ENCODE assay signal across 8 mouse cellular contexts in the genomic region with DNA sequence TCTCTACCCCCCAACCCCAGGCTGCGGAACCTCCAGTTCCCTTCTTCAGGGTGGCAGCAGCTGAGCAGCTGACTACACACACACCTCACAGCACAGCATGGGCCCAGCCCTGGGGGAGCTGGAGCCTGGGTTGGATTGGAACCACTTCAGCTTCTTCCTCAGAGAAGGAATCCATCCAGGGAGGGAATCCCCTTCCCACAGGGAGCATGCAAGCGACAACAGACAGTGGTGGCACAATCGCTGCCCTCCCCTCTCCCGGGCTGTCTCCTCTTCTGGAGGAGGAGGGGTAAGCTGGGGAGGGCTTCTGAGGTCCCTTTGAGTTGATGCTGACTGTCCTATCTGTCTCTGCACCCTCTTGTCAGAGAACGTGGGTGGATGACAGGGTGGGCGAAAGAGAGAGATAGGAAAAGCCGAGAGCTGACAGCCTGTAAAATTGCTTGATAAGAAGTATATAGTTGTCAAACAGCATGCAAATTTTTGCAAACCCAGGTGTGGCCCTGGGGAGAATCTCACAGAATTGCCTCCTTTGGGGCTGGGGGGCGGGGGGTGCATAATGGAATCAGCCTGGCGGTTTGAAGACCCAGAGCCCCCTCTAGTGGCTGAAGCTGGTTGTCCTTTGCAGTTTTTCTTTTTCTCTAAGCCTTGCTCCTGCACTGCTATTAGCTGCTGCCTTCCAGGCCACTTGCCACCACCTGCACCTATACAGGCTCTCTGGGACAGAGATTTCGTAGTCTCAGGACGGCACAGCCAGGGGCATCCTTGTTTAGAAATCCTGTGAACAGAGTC. TPM values are rescaled to one million over a fixed set of nuclear protein-coding genes. Genes with fewer than 3 reads are reported as not detected.
DNase-seq lines count a peak whose midpoint lies in the region; ATAC-seq and TF ChIP-seq lines count a peak whose summit lies in the region.

No protein-coding gene starts in this region.

- no peak for ATAC-seq in embryonic facial prominence, embryonic 14.5 days (ENCODE audit: low read depth)
- no peak for ATAC-seq in hindbrain, embryonic 11.5 days (ENCODE audit: low FRiP score)

- H3K9me3 ChIP-seq in embryonic facial prominence, embryonic 14.5 days (ENCODE audit: control insufficient read depth, low read length): no peaks in the 10 kb centered on the region
- H3K9me3 ChIP-seq in hindbrain, embryonic 11.5 days (ENCODE audit: control insufficient read depth, low read length): no peaks in the 10 kb centered on the region
- no peaks in the 10 kb centered on the region for H3K9me3 ChIP-seq in midbrain, embryonic 10.5 days (replicated peaks)

- no peaks in the 10 kb centered on the region for H3K36me3 ChIP-seq in embryonic facial prominence, embryonic 14.5 days (ENCODE audit: control insufficient read depth, insufficient read depth, low read length)
- no peaks in the 10 kb centered on the region for H3K36me3 ChIP-seq in hindbrain, embryonic 11.5 days (ENCODE audit: control insufficient read depth, insufficient read depth, low read length)
- no peaks in the 10 kb centered on the region for H3K36me3 ChIP-seq in midbrain, embryonic 10.5 days

- no peak overlapping the region for H3K4me3 ChIP-seq in gastrocnemius, adult 2 months
- no peak overlapping the region for H3K4me3 ChIP-seq in embryonic facial prominence, embryonic 14.5 days (ENCODE audit: low read depth, low read length)
- no peak overlapping the region for H3K4me3 ChIP-seq in hindbrain, embryonic 11.5 days (ENCODE audit: low read depth, low read length)
- no peak overlapping the region for H3K4me3 ChIP-seq in midbrain, embryonic 10.5 days

- no peaks in the 10 kb centered on the region for H3K27me3 ChIP-seq in embryonic facial prominence, embryonic 14.5 days (replicated peaks; ENCODE audit: control insufficient read depth, insufficient read depth, low read length)
- no peaks in the 10 kb centered on the region for H3K27me3 ChIP-seq in hindbrain, embryonic 11.5 days (ENCODE audit: control insufficient read depth, insufficient read depth, low read length)
- peaks cover 12% of the 10 kb centered on the region; the same call in 1 of the 2 replicates for H3K27me3 ChIP-seq in midbrain, embryonic 10.5 days (ENCODE audit: low read depth, poor library complexity, severe bottlenecking)

- peaks cover 5% of the 10 kb centered on the region; the same call in 1 of the 2 replicates for H3K4me1 ChIP-seq in embryonic facial prominence, embryonic 14.5 days (ENCODE audit: control insufficient read depth, insufficient read depth, low read length)
- peaks cover 5% of the 10 kb centered on the region; the same call in 1 of the 2 replicates for H3K4me1 ChIP-seq in hindbrain, embryonic 11.5 days (replicated peaks; ENCODE audit: control insufficient read depth, insufficient read depth, low read length)
- H3K4me1 ChIP-seq in midbrain, embryonic 10.5 days: peaks cover 26% of the 10 kb centered on the region

- H3K27ac ChIP-seq in gastrocnemius, adult 2 months: no peak overlapping the region
- no peak overlapping the region for H3K27ac ChIP-seq in embryonic facial prominence, embryonic 14.5 days (replicated peaks; ENCODE audit: low read depth, low read length)
- no peak overlapping the region for H3K27ac ChIP-seq in hindbrain, embryonic 11.5 days (ENCODE audit: low read depth, low read length)
- H3K27ac ChIP-seq in midbrain, embryonic 10.5 days (replicated peaks): no peak overlapping the region; the same call in 1 of the 2 replicates

- 19% methylated on average over 10 of the region's 11 CpGs for WGBS in embryonic facial prominence, embryonic 14.5 days
- 24% methylated on average over 11 of the region's 11 CpGs for WGBS in hindbrain, embryonic 11.5 days
- 29% methylated on average over 11 of the region's 11 CpGs for WGBS in midbrain, embryonic 10.5 days

- H3K4me2 ChIP-seq in embryonic facial prominence, embryonic 14.5 days (ENCODE audit: low read depth, low read length): no peak overlapping the region
- H3K4me2 ChIP-seq in hindbrain, embryonic 11.5 days (replicated peaks; ENCODE audit: low read depth, low read length): no peak overlapping the region

- H3K9ac ChIP-seq in embryonic facial prominence, embryonic 14.5 days (ENCODE audit: low read depth, low read length): peak overlapping the region; percentile 37; the same call in 1 of the 2 replicates
- H3K9ac ChIP-seq in hindbrain, embryonic 11.5 days (ENCODE audit: low read depth, low read length): no peak overlapping the region

- peak; percentile 85 for TF ChIP-seq CTCF in gastrocnemius, adult 2 months (IDR thresholded peaks at IDR 0.05)

- intact Hi-C loops in gastrocnemius, adult 2 months (cut with DNase I): loop anchor here (2.0 to 5.0 kb wide), 4 partner anchors 62 to 427 kb away; no protein-coding TSS in a partner anchor
- intact Hi-C loops in left cerebral cortex, postnatal 25 days (cut with DNase I): loop anchor here (1.0 to 10.0 kb wide), 4 partner anchors 60 to 607 kb away; partner anchors contain the start of gene Cacna1i

- peak; percentile 54 for DNase-seq in gastrocnemius, adult 2 months
- DNase-seq in gastrocnemius, adult 8-10 months (ENCODE audit: low spot score in 2 of 2): no peak
- DNase-seq in adipocyte (ENCODE audit: low spot score): peak; percentile 74
- DNase-seq in embryonic facial prominence, embryonic 14.5 days (ENCODE audit: low spot score): peak; percentile 53
- DNase-seq in hindbrain, embryonic 11.5 days (ENCODE audit: low spot score): peak; percentile 79
- DNase-seq in left cerebral cortex, postnatal 25 days (ENCODE audit: low spot score in 2 of 2): peak; percentile 75 to 84
- peak; percentile 55 for DNase-seq in midbrain, embryonic 10.5 days (ENCODE audit: low spot score)
- DNase-seq in spleen, adult 18-20 months: peak; percentile 48 to 82

RNA-seq across cellular contexts. Expression of gene Tnrc6b, which starts 16.8 kb away (rescaled TPM):
- 10 to 100 TPM; 48.5 to 55.6 TPM for total RNA-seq in gastrocnemius, adult 2 months (2021)
- 10 to 100 TPM; 46.5 to 53.7 (median 48.9) TPM for total RNA-seq in gastrocnemius, adult 8-10 months (2022)
- 12.5 and 16.1 TPM in 2 replicates for polyA plus RNA-seq in embryonic facial prominence, embryonic 14.5 days (2014; fragmentation: Nextera tagmentation; extraction: Ambion mirVana)
- polyA plus RNA-seq in hindbrain, embryonic 11.5 days (2014; fragmentation: Nextera tagmentation; extraction: Ambion mirVana): 20.1 and 24.9 TPM in 2 replicates
- total RNA-seq in left cerebral cortex, postnatal 25 days (2021): 100 to 1,000 TPM; 110 to 131 TPM
- polyA plus RNA-seq in midbrain, embryonic 10.5 days (2016; fragmentation: Nextera tagmentation; extraction: Ambion mirVana): 43.5 and 54.7 TPM in 2 replicates

RNA-seq across cellular contexts. Expression of gene Fam83f, which starts 22.7 kb away (rescaled TPM):
- total RNA-seq in gastrocnemius, adult 2 months (2021): under 1 TPM in 1 of 2 experiments, not detected in 1; 0.10 TPM
- total RNA-seq in gastrocnemius, adult 8-10 months (2022): under 1 TPM in 3 of 4 experiments, not detected in 1; 0.13 to 0.18 (median 0.17) TPM
- 2.2 and 2.9 TPM in 2 replicates for polyA plus RNA-seq in embryonic facial prominence, embryonic 14.5 days (2014; fragmentation: Nextera tagmentation; extraction: Ambion mirVana)
- polyA plus RNA-seq in hindbrain, embryonic 11.5 days (2014; fragmentation: Nextera tagmentation; extraction: Ambion mirVana): 0.11 TPM in 2 replicates
- under 1 TPM; 0.30 to 0.46 TPM for total RNA-seq in left cerebral cortex, postnatal 25 days (2021)
- polyA plus RNA-seq in midbrain, embryonic 10.5 days (2016; fragmentation: Nextera tagmentation; extraction: Ambion mirVana): 0.26 and 0.64 TPM in 2 replicates

Comparison
In these comparisons a context has a peak if more than half of its experiments do, and no peak if none do; other contexts are left out.
1. DNase-seq: peak in gastrocnemius, adult 2 months (single experiment), adipocyte (single experiment), embryonic facial prominence, embryonic 14.5 days (single experiment), hindbrain, embryonic 11.5 days (single experiment), left cerebral cortex, postnatal 25 days (2 of 2), midbrain, embryonic 10.5 days (single experiment) and spleen, adult 18-20 months (2 of 2); none in gastrocnemius, adult 8-10 months (0 of 2).